Mouse (Mus musculus) CD4-positive, CD25-positive, alpha-beta regulatory T cell, adult 4 months (primary cell): ENCODE measurements around the gene Zcchc7. TPM values are rescaled to one million over a fixed set of nuclear protein-coding genes. Genes with fewer than 3 reads are reported as not detected.

Experiments used
- ATAC-seq: one replicate; pipeline ENCODE4 v1.8.0; 2017
- polyA plus RNA-seq, 2 experiments: library from polyadenylated mRNA; unstranded; fragments of 100-300 nt; shearing (Covaris generic); gene quantifications; one replicate each; pipeline ENCODE4 v1.2.1; 2017

Gene Zcchc7
- polyA plus RNA-seq, 2 experiments from 2014 or later: 115 to 144 TPM

DNA sequence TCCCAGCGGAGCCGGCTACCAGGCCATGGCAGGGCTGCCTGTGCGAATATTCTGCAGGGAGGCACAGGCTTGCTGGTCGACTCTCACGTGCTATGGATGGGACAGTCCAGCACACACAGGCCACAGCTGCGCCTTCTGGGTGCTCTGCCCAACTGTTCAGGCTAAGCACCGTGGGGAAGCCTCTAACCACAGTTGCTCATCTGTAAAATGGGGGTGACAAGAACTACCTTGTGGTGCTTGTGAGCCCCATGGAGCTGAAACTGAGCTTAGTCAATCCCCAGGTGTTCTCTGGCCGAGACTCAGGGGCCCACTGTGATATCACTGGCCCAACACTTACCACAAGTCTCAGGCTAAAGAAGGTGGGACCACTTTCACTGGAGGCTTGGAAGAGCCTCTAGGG is 211.7 kb downstream of the Zcchc7 start:
- no peak for ATAC-seq

DNA sequence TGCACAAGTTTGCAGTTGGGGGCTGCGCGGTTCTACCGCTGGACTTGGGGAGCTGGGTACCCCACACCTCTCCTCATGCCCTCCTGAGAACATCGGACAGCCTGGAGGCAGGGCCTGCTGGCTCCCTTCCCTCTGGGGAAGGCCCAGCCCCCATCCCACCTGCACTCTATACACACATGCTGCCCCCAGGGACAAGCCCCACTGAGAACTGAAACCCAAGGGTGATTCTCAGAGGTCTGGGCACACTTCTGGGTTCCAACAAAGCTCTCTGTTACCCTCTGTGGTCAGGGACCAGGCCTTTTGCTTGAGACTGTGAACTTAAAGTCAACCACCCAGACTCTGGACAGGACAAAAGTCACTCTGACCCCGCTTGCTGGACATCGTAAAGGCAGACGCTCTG is 214.4 kb downstream of the Zcchc7 start:
- ATAC-seq: no peak

DNA sequence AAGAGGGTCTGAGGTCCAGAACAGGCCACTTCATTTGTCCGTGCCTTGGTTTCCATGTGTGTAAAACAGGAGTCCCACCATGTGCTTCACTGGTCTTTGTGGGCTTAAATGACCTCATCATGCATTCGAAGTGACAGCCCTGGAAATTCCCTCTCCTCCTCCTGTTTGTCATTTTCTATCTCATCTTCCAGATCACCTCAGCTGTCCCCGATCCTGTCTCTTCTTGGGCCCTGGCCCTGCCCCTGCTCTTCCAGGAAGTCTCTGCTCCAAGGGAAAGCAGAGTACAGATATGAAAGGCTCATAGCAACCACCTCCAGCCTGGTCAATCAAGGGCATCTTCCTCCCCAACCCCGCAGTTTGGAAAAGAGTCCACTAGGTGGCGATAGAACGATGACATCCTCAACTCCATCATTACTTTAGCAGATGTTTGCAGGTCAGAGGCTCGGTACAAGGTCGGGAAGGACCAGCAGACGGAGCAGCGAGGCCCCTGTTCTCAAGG is 215.0 kb downstream of the Zcchc7 start:
- ATAC-seq: peak; percentile 42

DNA sequence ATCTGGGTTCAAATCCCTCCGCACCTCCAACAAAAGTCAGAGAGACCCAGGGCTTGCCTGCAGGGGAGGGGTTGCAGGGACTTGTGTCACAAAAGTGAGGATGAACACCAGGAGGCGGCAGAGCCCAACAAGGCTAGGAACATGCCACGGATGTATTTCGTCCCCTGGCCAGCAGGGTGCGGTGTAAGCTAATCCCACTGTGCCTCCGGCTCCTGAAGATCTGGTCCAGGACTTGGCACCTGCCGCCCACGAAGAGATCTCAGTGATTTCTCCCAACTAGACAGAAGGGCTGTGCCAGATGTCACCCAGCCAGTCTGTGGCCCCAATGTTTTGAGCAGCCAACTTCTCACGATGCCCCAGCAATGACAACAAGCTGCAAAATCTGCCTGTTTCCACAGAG is 217.8 kb downstream of the Zcchc7 start:
- peak; percentile 98 for ATAC-seq

DNA sequence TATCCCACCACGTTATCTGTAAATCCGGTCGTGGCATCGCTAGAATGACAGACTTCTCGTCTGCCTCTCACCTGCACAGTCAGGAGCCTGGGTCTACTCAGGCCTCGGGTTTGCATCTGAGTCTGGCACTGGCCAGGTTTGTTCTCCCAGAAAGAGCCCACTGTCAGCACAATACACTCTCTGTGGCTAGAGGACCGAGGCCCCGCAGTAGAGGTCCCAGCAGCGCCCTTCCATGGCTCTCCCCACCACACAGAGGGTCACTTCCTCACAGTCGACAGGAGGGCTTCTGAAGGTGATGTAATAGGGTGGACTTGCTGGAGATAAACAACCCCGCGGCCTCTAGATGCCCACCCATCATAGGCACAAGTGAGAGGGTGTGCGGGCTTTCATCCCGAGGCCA is 218.2 kb downstream of the Zcchc7 start:
- ATAC-seq: no peak

DNA sequence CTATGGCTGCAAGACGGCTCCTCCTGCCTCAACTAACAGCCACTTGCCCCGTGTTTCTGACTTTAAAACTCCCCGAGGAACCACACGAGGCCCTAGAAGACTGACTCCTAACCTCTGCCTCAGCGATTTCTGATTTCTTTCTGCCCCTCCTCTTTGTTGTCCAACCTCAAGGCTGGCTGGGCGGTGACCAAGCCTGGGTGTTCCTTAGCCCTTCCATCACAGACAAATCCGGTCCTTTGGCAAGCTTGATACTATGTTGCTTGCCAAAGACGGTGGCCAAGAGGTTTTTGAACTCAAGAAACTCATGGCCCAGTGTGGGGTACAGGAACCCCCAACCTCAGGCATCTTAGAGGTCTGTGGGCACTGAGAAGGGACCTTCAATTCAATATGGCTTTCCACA is 218.7 kb downstream of the Zcchc7 start:
- no peak for ATAC-seq

DNA sequence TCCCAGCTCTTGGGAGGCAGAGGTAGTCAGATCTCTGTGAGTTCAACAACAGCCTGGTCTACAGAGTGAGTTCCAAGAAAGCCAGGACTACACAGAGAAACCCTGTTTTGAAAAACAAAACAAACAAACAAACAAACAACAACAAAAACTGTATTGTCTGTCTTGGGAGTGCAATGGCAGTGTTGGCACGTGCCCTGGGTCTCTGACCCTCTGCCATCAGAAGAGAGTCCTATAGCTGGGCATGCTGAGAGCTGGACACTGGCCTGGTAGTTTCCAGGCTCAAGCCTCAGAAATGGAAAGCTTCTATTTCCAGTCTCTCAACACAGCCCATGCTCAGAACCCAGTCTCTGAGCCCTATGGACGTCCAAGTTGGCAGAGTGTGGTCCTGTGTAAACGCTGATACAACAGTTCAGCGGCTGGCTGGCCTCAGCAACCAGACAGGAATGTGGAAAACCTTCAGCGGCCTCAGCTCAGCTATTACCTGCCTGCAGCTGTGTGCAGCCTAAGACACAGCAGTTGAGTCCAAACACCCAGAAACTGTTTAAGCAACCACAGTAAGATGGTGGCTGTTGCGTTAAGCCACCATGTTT is 220.4 kb downstream of the Zcchc7 start:
- no peak for ATAC-seq

DNA sequence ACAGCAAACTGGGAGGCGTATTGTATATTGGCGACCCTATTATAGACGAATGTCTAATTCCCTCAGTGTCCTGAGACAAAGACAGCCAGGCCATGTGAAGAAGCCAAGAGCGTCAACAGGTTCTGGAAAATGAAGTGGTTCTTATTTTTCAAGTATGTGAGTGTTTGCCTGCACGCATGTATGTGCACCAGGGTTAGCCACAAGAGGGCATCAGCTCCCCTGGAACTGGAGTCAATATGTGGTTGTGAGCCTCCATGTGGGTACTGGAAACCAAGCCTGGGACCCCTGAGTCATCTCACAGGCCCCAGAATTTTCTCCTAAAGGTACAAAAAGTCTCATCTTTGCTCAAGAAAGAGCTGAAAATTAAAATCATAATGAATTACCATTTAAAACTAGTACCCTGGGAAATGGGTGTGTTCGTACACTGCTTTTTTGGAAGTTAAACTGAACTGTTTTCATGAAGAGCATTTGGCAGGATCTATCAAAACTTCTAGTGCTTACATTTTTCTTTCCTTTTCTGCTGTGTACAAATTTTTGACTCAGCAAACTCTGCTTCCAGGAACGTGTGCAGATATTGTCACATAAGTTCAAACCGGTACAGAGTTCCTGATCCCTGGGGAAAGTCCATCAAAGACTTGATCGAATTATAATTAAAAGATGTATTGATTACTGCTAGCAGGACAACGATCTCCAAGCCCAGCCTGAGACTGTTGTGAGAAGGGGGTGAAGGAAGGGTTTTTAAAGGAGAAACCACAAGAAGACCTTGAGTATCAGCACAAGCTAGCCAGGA is 221.4 kb downstream of the Zcchc7 start:
- no peak for ATAC-seq

DNA sequence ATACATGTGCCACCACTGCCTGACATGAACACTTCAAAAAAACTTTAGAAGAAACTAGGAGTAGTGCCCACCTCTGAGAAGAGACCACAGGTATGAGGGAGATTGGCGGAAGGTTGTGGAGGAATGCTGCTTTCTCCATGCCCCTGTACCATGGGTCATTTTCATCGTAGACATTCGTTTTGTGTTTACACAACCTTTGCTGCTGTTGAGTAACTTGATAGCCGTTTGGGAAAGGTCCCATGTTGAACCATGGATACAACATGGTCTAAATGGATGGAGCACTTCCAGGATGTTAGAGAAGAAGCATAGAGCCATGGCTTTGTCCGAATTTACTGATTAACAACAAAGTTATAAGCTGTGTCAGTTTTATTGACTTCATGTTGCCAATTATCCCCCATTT is 222.5 kb downstream of the Zcchc7 start:
- no peak for ATAC-seq

DNA sequence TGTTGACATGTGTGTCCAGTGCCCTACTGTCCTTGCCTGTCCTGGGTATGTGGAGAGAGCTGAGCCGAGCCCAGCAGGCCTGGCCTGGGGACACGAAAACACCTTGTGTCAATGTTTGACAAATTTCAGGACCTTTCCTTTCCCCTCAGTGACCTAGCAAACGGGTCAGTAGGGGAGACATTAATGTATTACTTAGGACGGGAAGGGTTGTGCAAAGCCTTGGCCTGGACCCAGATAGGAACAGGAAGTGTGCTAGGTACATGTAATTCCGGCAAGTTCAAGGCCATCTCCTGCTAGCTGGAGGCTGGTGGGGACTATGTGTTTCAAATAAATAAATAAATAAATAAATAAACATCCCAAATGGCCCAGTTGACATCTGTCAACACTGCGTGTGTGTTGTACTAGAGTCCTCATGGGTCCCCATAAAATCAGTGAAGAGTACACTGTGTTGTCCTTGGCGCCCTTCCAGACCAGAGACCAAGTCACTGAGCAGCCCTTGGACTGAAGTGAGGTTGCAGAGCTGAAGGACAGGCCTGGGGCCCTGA is 224.2 kb downstream of the Zcchc7 start:
- ATAC-seq: no peak

DNA sequence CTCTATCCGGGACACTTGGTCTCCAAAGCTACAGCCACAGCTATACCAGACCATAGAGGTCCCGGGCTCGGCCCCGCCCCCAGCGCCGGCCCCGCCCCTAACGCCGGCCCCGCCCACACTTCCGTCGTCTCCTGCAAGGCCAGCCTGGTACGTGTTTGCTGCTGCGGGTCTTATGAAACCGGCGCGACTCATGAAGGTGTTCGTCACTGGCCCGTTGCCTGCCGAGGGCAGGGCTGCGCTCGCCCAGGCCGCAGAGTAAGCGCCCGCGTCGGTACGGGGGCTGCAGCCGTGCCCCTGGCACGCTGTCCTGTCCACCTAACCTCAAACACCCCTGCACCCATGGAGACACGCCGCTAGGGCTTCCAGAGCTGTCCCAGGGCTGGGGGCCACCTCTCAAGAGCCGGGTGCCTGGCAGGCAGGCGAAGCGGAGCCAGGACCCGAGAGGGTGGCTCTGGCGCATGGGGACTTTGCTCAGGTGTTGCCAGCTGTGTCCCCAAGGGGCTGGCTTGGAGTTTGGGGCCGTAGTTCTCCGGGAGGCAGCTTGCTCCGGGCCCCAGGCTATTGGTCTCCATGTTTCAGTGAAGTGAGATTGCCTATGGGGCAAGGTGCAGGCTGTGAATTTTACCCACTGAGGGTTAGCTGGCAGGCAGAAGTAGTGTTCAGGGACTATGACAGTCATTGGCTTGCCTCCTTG is 225.8 kb downstream of the Zcchc7 start, which contains the start of gene Grhpr:
Grhpr (plus strand) TSS at position 116 of the 694 bp plus-strand sequence.
- peak; percentile 89 for ATAC-seq

Other genes with a start within 250 kb of the Zcchc7 start
- gene Pax5, start 45.4 kb upstream of the Zcchc7 start, polyA plus RNA-seq: 1 to 10 TPM in 1 of 2 experiments, under 1 TPM in 1; 0.38 to 3.2 TPM
- 10 to 100 TPM; 21.8 to 28.4 TPM for gene Grhpr, start 225.5 kb downstream of the Zcchc7 start, polyA plus RNA-seq